Mouse (Mus musculus): Measurements from ENCODE around the gene Ppp1r18. TPM values are rescaled to one million over a fixed set of nuclear protein-coding genes. Genes with fewer than 3 reads are reported as not detected.

The Ppp1r18 gene
- polyA plus RNA-seq, 2 experiments from 2014 or later: 228 to 247 TPM

DNA sequence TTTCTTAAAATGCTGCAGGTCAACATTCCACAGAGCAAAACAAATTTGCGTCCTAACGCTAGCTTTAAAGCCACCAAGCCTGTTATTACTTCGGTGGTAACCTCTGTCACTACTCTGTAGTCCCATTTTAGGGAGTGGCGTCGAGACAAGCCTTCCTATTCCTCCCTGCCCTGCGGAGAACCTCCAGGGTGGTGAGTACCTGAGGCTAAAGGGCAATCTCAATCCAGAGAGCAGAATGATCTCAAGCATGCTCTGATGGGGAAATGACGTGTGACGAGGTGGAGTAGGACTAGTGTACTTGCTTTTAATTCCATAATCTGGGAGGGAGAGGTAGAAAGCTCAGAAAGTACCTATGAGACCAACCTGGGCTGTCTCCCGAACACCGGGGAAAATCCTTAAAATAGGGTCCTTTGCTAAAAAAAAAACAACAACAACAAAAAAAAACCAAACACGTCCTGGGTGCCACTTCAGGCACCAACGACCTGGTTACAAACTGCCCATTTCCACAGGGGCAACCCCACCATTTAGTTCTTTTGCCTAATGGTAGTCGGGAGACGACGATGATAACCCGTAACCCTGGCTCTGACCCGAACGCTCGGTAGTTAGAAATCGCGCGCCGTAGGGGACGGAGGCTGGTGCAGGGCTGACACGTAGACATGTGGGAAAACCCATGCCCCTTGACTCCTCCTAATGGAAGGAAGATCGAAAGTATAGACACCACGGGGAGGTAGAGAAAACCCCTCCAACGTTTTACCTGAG is 50.3 kb downstream of the Ppp1r18 start:
- ATAC-seq: no peak

- peak; percentile 83 for ATAC-seq
Measured at GRCm38 (mm10) chr17:35916297-35917142, 51.1 kb downstream of the Ppp1r18 start, which contains the start of the genes Mrps18b and Ppp1r10. Gene Mrps18b, minus strand, starts transcription at chr17:35916389. Gene Ppp1r10, plus strand, starts transcription at chr17:35916434.

DNA sequence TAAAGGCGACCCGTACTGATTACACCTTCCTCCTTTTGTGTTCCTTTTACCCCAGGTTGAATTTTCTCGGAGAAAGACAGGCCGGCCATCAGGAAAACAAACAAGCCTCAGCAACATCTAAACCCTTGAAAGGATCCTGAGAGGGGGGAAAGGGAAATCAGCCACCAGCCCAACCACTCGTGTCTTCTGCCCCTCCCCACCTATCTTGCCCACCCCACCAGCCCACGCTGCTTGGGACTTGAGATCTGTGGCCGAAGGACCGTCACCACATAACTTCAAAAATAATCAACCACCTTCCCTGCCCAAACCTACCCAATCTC is 51.7 kb downstream of the Ppp1r18 start:
- no peak for ATAC-seq

DNA sequence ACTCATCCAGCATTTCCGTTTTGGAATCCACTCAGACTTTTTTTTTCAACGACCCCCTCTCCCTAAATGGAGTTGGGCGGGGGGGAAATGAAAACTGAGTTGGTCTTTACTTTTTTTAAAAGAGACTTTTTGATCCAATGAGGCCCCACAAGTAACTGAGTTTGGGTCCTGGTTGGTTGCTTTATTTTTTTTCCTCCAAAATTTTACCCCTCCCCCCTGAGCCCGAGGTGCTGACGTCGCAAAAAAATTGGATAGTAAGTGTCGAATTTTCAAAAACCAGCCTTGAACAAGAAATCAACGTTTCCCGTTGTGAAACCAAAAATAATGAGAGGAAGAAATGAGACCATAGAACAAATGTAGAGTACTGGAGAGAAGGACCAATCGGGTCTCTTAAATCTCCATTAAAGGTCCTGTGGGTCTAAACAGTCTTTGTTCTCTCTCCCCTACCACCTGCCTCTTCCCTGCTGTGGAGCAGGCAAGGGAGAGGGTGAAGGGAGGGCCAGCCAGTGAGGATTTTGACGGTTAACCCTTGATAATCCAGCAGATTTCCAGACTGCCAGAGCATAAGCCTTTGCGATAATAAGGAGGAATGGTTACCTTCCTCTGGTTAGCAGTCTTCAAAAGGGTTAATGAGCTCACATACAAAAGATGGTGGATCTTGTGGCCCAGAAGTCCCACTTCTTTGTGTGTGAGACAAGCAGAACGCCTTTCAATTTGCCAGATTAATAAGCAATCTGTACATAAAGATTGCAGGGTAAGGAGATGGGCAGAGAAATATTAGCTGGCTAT is 52.3 kb downstream of the Ppp1r18 start:
- no peak for ATAC-seq

- ATAC-seq: no peak
Measured at GRCm38 (mm10) chr17:35918276-35919059, 53.1 kb downstream of the Ppp1r18 start.

DNA sequence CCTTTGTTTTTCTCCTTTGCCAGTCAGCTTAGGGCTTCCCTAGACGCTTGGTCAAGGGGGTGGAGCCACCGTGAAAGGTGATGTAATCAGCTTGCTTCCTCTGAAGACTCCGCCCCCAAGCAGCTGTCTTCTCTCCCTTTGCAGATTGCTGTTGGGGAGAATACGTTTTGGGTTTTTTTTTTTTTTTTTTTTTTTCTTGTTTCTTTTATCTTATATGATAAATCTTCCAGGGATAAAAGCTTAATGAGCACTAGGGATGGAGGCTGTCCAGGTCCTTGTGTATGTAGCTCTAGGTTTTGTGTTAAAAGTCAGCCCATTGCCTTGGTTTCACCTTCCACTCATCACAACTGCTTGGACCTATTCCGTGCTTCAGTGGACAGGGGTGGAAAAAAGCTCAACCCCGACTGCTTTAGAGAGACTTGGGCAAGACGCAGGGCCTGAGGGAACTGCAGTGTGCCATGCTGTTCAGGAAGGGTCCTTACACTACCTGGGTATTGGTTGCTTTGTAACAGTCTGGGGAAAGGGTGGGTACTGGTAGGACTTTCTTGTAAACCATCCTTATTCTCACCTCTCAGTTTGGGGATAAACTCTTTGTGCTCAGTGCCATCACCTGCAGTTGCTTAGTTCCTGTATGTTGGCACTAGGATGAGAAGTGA is 53.8 kb downstream of the Ppp1r18 start:
- ATAC-seq: peak; percentile 47

GRCm38 (mm10) chr17:35919864-35920301 is 54.5 kb downstream of the Ppp1r18 start:
- ATAC-seq: no peak

DNA sequence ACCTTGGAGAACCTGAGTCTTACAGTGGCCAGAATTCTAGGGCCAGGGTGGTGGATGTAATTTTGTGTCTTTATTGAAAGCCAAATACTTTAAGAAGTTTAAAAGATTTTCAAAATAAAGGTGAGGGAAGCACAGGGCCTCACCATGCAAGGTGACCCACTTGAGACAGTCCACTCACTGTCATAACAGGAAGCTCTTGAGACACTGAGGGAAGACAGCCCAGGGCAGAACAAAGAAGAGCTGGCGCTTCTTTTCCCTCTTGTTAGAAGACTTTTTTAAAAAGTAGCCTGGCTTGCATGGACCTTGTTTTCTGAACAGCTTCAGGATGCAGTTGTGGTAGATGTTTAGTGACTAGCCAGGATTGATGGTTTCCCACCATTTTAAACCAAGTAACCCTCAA is 55.0 kb downstream of the Ppp1r18 start:
- no peak for ATAC-seq

GRCm38 (mm10) chr17:35920862-35921562 is 55.6 kb downstream of the Ppp1r18 start:
- no peak for ATAC-seq

GRCm38 (mm10) chr17:35921710-35922109 is 56.3 kb downstream of the Ppp1r18 start:
- no peak for ATAC-seq

DNA sequence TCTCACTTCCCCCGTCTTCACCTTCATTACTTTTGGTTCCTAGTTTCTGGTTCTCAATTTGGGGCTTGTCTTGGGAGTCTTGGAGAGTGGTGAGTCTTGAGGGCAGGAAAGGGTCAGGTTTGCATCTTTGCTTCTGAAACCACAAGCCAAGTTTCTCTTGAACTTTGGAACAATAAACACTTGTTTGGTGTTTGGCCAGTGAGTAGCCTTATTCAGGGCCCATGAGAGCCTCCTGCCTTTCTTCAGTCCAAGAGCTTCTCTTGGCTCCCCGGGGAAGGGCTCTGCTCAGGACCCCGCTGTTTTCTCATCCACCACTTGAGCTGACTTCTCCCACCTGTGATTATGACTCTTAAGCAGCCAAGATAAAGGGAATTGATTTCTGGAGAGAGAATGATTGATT is 57.2 kb downstream of the Ppp1r18 start:
- ATAC-seq: no peak

- ATAC-seq: no peak
Measured at GRCm38 (mm10) chr17:35923281-35923680, 57.9 kb downstream of the Ppp1r18 start.

Other genes starting within 250 kb of the Ppp1r18 start
- not detected for gene Gm9573, start 239.0 kb upstream of the Ppp1r18 start, polyA plus RNA-seq (2017; shearing (Covaris generic))
- under 1 TPM in 1 of 2 experiments, not detected in 1; 0.36 TPM for gene Mucl3, start 221.9 kb upstream of the Ppp1r18 start, polyA plus RNA-seq (2017; shearing (Covaris generic))
- 10 to 100 TPM in 1 of 2 experiments, 1 to 10 TPM in 1; 9.3 to 11.8 TPM for gene Vars2, start 198.0 kb upstream of the Ppp1r18 start, polyA plus RNA-seq (2017; shearing (Covaris generic))
- gene Gtf2h4, start 191.9 kb upstream of the Ppp1r18 start, polyA plus RNA-seq (2017; shearing (Covaris generic)): 10 to 100 TPM; 11.5 to 30.4 TPM
- under 1 TPM; 0.66 to 0.71 TPM for gene Ddr1, start 161.0 kb upstream of the Ppp1r18 start, polyA plus RNA-seq (2017; shearing (Covaris generic))
- under 1 TPM; 0.60 TPM for gene Ier3, start 43.9 kb upstream of the Ppp1r18 start, polyA plus RNA-seq (2017; shearing (Covaris generic))
- 10 to 100 TPM; 19.9 to 22.9 TPM for gene Flot1, start 42.4 kb upstream of the Ppp1r18 start, polyA plus RNA-seq (2017; shearing (Covaris generic))
- 100 to 1,000 TPM; 410 to 652 TPM for gene Tubb5, start 27.3 kb upstream of the Ppp1r18 start, polyA plus RNA-seq (2017; shearing (Covaris generic))
- 1 to 10 TPM; 4.1 to 6.4 TPM for gene Mdc1, start 24.1 kb upstream of the Ppp1r18 start, polyA plus RNA-seq (2017; shearing (Covaris generic))
- 10 to 100 TPM; 38.4 to 44.7 TPM for gene Nrm, start 4.3 kb upstream of the Ppp1r18 start, polyA plus RNA-seq (2017; shearing (Covaris generic))
- 10 to 100 TPM; 19.6 to 26.9 TPM for gene Dhx16, start 14.2 kb downstream of the Ppp1r18 start, polyA plus RNA-seq (2017; shearing (Covaris generic))
- 10 to 100 TPM; 12.4 to 17.5 TPM for gene 2310061I04Rik, start 31.8 kb downstream of the Ppp1r18 start, polyA plus RNA-seq (2017; shearing (Covaris generic))
- 10 to 100 TPM; 11.7 to 14.3 TPM for gene Atat1, start 44.5 kb downstream of the Ppp1r18 start, polyA plus RNA-seq (2017; shearing (Covaris generic))
- 10 to 100 TPM; 42.2 to 50.9 TPM for gene Mrps18b, start 50.8 kb downstream of the Ppp1r18 start, polyA plus RNA-seq (2017; shearing (Covaris generic))
- 10 to 100 TPM; 42.0 to 57.4 TPM for gene Ppp1r10, start 50.8 kb downstream of the Ppp1r18 start, polyA plus RNA-seq (2017; shearing (Covaris generic))
- gene Abcf1, start 104.2 kb downstream of the Ppp1r18 start, polyA plus RNA-seq (2017; shearing (Covaris generic)): 100 to 1,000 TPM in 1 of 2 experiments, 10 to 100 TPM in 1; 99.6 to 137 TPM
- gene Gnl1, start 114.3 kb downstream of the Ppp1r18 start, polyA plus RNA-seq (2017; shearing (Covaris generic)): 1 to 10 TPM; 8.1 to 9.2 TPM
- 10 to 100 TPM; 13.6 to 17.6 TPM for gene Prr3, start 114.6 kb downstream of the Ppp1r18 start, polyA plus RNA-seq (2017; shearing (Covaris generic))
- gene H2-T24, start 155.0 kb downstream of the Ppp1r18 start, polyA plus RNA-seq (2017; shearing (Covaris generic)): 10 to 100 TPM; 36.4 to 43.7 TPM
- 1,000 to 10,000 TPM in 1 of 2 experiments, 100 to 1,000 TPM in 1; 679 to 1,228 TPM for gene H2-T23, start 167.3 kb downstream of the Ppp1r18 start, polyA plus RNA-seq (2017; shearing (Covaris generic))
- 100 to 1,000 TPM; 415 to 458 TPM for gene H2-T22, start 177.2 kb downstream of the Ppp1r18 start, polyA plus RNA-seq (2017; shearing (Covaris generic))
- under 1 TPM in 1 of 2 experiments, not detected in 1; 0.46 TPM for gene Gm6034, start 177.4 kb downstream of the Ppp1r18 start, polyA plus RNA-seq (2017; shearing (Covaris generic))
- gene Gm11127, start 192.8 kb downstream of the Ppp1r18 start, polyA plus RNA-seq (2017; shearing (Covaris generic)): under 1 TPM; 0.37 to 0.38 TPM